Mouse (Mus musculus) kidney, postnatal 36 days (tissue): ENCODE data around the gene Tmigd1.
A peak's percentile ranks its signal among the peaks of the same experiment; 100 is the strongest.

Experiments used
- DNase-seq, 2 experiments: peaks; one replicate each; pipeline ENCODE4 v3.0.0; 2021 to 2022; ENCODE audit warnings: mixed read lengths in 2 of 2

The Tmigd1 gene

DNA sequence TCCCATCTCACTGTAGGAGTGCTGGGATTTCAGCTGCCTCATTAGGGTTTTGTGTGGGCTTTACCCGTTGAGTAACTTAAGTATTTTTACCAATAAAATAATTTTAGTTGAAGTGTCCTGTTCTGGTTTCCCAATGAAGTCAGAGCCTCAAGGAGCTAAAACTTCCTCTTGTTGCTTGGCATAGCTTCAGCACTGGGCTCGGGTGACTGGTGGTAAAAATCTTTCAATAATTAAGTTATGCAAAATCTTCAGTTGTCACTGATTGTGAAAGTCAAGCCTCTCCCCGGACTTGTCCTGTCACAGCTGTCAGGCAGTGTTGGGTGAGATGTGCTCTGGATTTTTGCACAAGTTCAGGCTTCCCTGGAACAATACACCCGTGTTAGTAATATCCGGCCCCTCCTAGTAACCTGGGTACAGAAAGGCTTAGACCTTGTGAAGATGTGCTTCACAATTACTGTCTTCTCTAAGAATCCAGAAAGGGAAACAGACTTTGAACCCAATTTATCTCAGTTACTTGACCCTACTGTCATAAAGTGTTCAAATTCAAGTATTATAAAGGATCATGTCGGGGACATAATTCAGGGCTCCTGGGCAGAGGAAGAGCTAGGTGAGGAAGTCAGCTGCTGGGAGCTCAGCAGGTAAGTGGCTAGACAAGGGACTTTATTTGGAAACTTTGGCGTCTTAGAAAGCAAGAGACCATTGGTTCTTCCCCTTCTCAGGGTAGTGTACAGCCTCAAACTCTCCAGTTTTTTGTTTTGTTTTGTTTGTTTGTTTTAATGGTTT is at the start of gene Tmigd1:
Gene Tmigd1, plus strand, starts transcription at position 581 of the 783 bp plus-strand sequence.
- DNase-seq: no peak

DNA sequence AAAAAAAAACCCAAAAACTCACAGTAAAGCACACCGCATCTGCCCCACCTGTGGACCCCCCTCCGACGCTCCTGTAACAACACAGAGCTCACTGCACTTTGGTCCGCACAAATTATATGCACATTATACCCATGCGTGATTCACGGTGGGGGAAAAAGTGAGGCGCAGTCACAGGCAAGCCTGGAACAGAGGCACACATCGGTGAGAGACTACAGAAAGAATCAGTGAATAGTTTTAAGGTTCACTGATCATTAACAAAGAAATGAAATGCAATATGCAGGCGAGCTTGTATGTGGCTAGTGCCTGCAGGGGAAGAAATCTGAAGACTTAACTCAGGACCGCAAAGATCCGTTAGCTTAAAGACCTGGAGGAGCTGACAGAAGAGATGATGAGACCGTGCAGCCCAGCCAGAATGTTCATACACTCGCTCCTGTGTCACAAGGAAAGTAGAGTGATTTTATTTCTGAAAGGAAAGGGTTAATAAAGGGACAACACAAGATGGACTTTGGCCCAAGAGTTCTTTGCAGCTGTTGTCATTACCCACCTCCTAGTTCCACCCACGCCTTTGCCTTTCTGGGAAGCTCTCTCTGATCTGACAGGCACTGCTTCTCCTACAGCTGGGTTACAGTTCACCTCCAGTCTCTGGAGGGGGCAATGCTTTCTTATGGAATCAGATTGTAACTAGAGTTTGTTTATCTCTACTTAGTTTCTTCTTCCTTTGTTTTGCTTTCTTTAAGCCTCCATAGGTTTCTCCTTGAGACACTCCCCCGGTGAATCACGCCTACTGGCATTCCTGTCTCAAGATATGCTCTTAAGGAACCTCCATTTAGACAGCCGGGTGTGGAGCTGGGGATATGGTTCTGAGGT is 47.3 kb upstream of the Tmigd1 start:
- peak; percentile 45 to 63 for DNase-seq

DNA sequence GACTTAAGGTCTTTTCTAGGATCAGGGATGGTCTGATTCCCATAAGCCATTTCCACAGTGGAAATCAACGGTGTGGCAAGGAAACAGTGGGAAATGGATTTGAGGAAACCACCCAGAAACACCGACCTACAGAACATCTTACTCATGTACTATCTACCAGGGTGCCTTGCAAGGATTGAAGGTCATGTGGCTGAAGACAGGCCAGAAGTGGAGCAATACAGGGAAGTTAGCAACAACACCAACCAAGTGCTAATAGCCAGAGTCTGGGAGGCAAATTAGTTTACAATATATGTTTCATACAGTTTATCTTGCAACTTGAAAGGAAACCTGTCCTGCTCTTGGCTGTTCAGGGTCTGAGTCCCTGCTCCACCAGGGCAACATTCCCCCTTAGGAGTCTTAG is 45.4 kb upstream of the Tmigd1 start:
- no peak for DNase-seq

DNA sequence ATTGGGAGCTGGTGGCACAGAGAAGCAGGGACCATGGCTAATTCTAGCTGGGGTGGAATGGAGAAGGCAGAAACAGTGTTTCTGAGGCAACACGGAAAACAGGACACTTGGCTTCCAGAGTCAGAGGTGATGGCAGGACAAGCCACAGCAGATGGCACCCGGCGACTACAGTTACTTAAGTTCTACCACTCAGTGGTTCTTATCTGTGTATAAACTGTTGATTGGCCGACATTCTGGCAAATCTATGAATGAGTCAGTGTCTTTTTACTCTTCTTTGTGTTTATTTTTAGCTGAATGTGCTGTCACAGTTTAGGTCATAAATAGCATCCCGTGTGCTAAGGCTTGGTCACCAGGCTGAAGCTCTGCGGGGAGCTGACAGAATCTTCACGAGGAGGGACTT is 44.8 kb upstream of the Tmigd1 start:
- DNase-seq: no peak

DNA sequence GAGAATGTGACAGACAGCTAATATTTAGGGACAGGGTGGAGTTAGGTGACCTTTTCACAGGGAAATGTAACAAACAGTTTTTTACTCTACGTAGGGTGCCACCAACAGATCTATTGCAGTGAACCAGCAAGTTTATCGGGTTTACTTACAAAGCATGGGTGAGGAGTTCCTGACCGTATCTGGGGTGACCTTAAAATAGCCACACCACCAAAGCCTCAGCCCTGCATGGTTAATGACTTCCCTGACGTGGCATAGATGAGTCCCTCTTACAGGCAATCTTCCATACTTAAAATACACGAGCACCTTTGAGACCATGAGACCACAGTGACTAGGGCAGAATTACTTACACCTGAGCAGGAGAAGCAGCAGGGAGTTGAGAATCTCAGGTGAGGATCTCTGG is 43.2 kb upstream of the Tmigd1 start:
- no peak for DNase-seq

DNA sequence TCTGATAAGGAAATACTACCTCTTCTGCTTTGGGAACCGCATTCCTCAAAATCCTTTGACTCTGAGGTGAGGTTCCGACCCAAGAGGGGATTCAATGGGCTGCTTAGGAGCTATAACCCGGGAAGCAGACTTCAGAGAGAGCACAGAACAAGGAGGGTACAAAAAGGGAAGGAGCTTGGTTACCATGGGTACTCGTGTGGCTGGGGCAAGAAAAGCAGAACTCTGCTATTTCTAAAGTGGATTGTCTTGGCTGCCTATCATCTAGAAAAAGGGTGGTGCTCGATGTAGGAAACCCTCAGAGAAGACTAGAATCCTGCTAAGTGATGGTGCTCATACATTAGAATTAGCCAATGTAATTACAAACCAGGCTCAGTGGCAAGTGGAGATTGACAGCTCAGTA is 42.7 kb upstream of the Tmigd1 start:
- no peak for DNase-seq

DNA sequence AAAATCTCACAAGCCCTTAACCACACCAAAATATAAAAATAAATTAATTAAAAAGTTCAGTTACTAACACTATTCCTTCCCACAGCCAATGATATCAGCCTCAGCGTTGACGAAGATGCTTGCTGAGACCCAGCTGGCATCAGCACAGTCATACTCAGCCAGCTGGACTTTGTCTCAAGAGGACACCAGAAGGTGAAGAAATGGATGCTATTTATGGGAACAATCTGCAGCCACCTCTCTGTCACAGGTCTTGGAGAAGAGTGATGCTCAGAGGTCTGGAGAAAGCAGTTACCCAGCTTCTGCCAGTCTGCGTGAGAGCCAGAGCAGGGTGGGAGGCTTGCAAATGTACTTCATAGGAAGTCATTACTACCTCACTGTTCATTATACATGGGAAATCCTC is 40.8 kb upstream of the Tmigd1 start:
- no peak for DNase-seq

DNA sequence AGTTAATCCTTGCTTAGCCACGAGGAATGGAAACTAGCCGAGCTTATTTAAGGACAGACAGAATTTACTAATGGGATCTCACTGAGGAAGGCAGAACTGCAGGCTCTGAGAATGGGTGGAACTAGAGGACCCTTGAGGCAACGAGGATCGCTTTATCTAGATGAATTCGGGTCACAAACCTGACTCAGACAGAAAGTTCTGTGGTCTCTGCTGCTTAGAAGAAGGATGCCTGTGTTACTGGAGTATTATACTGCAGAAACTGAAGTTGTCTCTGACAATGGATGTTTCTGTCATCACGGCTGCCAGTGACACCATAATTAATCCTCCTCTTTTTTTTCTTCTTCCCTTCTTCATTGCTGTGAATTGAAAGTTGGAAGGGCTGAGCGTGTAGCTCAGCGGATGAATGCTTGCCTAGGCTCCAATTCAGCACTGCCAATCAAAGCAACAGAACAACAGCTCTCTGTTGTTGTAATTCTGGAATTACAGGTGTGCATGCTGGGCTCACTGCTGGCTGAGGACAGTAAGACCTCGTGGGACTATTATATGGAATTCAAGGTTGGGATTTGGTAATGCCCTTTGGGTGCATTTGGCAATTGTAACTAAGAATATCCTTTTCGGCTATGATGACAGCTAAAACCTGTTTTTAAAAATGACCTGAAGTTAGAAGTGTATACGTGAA is 29.3 kb upstream of the Tmigd1 start:
- DNase-seq: no peak

DNA sequence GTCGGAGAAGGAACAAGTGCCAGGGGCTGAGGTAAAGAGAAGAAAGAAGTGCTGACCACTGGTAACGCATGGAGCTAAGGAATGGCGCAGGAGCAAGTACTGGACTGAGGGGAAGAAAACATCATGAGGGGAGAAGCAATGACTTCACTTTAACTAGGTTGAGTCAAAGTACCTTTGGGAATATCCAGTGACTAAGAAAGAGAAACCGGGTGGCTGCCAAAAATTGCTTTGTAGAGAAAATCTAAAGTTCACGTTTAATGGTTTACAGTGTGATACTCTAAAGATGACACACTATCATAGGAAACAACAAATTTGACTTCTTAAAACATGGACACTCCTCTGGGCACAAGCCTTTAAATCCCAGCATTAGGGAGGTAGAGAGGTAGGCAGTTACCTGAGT is 28.1 kb upstream of the Tmigd1 start:
- DNase-seq: no peak

DNA sequence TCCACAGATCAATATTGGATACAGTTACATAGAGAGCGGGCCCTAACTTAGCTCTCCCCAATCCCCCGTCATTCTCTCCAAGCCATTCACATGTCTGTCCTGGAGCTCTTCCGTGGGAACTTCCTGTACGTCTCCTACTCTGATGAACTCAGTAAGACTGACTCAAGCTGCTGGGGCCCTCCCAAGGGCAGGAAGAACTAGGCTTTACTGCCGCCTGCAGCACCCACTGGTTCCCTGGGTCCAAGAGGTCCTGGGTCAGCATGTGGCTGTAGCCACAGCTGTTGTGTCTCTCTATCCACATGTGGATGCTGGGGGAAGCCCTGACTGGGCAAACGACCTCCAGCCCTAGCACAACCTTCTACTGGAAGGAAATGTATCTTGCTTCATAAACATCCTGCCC is 27.2 kb upstream of the Tmigd1 start:
- DNase-seq: no peak

DNA sequence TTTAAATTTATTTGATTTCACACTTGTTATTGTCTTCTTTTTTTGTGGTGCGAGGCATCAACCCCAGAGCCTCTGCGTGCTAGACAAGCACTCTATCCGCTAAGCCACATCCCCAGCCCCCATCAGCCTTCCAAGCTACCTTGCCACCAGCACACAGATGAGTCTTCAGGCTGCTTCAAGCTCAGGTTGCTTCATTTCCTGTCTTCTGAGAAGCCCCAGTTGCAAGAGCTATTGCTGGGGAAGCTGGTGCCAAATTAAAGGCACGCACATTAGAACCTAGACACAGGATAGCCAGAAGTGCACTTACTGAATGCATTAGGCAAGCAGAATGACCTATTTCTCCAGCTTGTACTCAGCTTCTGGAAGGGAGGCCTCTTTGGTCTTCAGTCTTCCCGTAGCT is 22.1 kb upstream of the Tmigd1 start:
- DNase-seq: no peak

DNA sequence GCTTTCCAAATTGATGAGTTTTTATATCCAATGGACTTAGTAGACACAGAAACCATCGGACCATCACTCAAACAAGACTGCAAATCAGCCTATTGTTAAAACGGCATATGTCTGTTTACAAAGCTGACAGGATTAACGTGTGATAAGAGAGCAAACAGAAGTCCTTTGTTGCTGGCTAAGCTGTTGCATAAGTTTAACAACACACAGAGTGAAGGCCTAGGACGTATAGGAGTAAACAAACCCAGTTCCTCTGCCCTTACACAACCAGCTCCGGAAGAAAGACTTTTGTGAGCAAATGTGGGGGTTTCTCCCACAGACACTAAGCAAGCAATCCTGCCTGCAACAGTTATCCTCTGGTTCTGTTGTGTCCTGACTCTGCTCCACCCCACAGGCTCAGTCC is 17.5 kb upstream of the Tmigd1 start:
- no peak for DNase-seq

DNA sequence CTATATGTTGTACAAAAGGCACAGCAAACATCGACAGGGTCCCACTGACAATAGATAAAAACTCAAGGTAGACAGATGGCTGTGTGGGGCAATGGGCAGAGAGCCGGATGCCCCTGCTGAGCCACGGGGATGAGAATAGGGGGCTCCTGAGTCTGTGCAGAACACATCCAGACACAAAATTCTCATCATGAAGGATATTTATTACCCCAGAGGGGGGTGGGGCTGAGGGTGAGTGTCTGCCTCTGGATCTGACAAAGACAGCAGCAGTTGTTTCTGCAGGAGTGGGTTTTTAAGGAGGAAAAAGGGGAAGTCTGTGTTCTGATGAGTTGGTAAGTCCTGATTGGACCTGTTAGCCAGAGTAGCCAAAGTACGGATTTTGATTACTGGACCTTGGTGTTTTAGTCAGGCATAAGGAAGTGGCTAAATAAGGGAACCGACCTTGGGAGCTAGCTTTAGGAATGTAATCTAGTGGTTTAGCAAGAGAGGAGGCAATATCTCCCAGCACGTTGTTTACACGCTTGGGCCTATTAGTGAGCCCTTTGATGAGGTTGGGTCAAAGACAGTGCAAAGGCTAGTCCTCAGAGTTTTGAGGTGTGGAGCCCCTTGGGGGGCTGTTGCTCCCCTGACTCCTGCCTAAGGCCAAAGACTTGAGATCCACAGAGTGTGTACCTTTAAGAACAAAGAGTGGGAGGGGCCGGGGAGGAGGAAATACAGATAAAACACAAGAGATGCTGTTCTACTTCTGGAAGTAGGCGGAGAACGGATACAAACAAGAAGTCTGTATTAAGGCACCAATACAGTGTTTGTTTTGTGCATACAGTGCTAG is 12.4 kb upstream of the Tmigd1 start:
- peak; percentile 72 to 73 for DNase-seq

DNA sequence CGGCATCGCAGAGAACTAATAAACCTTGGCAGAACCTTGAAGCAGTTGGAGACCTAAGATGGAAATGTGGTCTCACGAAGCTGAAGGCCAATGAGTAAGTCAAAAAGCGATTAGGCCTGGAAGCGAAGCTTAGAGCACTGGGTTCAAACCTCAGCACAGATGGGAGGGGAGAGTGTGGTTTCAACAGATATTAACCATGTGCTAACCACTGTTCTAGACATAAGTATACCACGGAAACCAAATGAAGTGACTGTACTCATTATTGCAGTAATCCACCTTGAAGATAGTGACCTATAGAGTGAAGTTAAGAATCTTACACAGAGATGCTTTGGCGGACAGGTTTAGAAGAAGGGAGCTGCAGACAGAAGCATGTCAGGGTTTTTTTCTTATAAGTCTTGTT is 10.8 kb upstream of the Tmigd1 start:
- DNase-seq: no peak

DNA sequence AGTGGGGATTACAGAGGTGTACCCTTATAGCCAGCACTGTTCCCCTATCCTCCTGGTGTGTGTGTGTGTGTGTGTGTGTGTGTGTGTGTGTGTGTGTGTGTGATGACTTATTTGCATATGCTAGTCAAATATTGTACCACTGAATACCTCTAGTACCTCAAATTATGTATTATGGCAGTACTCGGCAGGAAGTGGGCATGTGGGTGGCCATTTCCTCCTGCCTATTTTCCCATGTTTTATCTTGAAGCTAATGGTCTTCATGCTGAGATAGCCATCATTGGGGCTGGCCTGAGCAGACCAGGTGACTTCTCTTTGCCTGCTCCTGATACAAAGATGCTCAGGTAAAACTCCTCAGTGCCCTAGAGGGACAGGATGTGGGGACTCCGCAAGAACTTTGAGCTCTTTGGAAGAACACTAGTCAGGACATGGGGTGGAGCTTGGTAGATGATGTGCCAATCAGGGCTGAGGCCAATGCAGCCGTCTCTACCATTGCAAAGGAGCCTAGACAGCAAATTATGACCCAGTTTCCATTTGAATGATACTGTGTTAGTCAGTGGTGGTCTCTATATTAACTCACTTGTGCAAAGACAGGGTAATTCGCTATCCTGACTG is 10.1 kb upstream of the Tmigd1 start:
- no peak for DNase-seq

DNA sequence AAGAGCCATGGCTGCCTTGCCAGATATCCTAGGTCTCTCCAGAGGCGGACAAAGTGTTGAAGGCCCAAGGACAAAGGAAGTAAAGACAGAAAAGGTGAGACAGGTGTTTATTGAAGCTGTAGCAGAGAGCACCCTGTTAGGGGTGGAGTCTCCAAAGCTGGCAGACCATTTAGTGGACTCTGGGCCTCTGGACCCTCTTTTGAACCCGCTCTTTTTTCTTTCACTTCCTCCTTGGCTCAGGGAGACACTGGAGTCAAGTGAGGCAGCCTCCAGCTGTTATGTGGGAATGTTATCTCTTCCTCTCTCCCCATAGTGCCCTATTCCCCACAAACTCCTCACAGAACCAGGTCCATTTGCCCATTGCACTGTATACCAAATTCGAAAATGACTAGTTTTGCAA is 9.0 kb upstream of the Tmigd1 start:
- peak in 1 of 2 experiments; percentile 25 for DNase-seq

DNA sequence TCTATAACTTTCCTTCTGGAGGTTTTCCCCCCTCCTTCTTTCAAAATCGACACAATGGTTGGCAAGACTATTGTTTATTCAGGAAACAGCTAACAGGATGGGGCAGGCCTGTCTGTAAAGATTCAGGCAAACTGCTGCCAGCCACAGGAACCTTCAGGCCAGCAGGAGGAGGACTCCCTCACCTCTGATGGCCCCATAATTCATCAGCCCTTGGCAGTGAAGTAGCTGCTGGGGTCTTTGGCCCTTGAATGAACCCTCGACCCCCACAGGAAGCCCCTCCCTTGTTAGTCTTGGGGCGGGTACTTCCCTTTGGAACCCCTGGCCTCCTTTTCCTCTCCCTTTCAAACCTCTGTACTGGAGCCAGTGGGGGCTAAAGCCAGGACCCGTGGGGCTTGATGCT is 8.4 kb upstream of the Tmigd1 start:
- DNase-seq: peak; percentile 70 to 73

DNA sequence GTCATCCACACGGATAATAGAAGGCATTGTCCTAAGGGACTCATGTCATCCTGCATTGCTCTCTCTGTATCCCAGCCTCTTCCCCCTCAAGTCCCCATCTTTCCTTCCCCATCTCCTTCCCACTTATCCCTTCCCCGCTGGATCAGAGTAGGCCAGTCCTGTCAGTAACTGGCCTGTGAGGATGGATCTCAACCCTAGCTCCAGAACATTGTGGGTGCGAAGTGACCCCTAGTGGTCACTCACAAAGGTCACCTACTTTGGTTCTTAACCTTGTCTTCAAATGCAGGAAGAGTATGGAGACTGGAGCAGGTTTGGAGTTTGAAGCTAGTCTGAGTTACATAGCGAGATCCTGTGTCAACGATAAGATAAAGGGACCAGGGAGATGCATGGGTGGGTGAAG is 7.7 kb upstream of the Tmigd1 start:
- peak; percentile 73 to 83 for DNase-seq

DNA sequence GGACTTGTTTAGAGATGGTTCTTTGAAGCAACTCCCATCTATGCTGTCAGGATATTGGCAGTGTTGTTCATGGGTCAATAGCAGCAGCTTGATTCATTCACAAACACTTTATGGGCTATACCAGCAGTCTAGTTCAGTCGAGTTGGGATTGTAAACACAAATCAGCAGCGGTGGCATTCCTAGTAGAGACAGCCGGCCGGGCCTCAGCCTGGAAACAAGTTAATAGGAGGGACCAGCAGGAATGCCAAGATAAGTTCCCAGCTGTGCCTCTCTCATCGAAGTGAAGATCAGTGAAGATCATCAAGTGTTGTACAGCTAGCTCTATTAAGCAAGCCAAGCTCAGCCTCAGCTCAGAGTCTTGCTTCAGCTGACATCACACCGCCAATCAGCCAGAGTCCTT is 5.6 kb upstream of the Tmigd1 start:
- no peak for DNase-seq

DNA sequence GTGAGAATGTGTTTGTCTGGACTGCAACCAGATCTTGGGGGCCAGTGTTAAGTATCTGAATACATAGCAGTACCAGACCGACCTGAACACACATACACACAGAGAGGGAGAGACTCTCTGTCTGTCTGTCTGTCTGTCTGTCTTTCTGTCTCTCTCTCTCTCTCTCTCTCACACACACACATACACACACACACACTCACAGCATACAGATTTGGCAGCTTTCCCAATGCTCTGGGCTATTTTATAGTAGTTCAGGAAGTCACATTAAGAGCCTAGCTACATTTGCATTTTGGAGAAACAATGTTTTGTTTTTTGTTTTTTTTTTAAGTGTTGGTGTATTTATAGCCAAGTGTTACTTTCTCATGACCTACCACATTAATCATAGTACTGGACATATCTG is 4.8 kb upstream of the Tmigd1 start:
- DNase-seq: no peak

DNA sequence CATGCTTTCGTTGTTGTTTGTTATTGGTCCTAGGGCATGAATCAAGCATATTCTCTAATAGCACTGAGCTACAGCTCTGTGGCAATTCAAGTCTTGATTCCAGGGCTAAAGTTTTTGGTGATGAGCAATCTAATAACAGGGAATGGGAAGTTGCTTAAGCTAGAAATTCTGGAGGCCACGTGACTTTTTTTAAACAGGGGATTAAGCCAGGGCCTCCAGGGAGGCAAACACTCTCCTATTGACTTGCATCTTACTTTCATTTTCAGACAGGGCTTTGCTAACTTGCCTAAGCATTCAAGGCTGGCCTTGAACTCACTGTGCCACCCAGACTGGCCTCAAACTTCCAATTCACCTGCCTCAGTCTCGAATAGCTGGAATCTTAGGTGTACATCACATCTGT is 4.1 kb upstream of the Tmigd1 start:
- DNase-seq: no peak

DNA sequence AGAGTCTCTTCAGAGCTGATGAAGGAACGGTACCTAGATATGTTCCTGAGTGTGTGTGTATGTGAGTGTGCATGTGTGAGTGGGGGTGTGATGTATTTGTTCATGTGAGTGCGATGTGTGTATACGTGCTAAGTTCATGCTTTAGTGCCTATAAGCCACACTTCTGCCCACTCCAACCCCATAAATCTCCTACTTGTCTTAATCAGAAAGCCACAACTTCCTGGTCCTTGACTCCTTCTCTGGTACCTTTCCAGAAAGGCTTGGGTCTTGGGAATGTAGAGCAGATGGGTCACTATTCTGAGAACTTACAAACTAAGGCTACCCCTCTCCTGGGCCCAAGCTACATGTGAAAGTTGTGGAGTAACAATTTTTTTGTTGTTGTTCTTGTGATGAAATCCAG is 3.2 kb upstream of the Tmigd1 start:
- DNase-seq: no peak
